Mouse (Mus musculus) CD4-positive, CD25-positive, alpha-beta regulatory T cell, adult 2 months (primary cell): ENCODE data around the gene Cdk9.

Source experiments
- DNase-seq: peaks from one replicate; pipeline ENCODE4 v3.0.0-alpha.2; 2012; ENCODE audit warnings: low read depth, low spot score

Cdk9 gene

DNA sequence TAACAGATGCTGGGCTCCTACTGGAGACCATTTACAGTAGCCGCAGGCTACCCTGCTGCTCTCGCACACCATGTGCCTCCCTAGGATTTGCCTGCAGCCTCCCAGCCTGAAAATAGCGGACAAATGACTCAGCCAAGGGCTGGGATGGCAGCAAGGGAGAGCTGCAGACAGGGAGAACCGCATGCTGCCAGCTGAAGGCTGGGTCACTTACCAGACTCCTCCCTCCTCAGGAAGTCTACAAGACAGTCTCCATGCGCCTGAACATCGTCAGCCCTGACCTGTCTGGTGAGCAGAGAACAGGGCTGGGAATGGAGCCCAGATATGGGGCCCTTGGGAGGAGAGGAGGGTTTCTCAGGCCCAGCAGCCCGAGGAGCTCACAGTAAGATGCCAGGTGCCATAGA lies 32.8 kb downstream of the Cdk9 start:
- DNase-seq: no peak

DNA sequence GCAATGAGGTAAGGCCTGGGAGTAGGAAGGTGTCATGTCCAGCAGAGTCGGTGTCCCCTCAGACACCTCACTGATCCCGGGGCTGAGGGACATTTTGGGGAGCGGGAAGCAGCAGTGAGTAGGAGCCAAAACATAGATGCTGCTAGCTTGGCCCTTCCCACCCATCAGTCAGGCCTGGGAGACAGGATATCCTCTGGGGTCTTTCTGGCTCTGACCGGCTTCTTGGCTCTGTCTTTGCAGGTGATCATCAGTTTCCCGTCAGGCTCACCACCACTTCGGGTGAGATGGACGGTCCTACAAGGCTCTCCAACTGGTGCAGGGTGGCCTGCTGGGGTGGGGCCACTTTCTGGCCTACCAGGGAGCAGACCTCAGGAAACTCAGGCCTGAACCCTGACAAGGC lies 35.2 kb downstream of the Cdk9 start:
- DNase-seq: no peak

DNA sequence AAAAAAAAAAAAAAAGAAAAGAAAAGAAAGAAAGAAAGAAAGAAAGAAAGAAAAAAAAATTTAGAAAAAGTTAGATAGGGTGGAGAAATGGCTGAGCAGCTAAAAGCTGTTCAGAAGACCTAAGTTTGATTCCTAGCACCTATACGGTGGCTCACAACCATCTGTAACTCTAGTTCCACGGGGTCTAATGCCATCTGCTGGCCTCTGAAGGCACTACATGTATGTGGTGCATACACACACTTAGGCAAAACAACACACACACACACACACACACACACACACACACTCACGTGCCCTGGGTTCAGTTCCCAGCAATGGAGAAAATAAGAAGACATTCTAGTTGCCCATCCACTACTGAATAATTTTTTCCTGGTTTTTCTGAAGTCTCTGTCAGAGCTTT lies 36.1 kb downstream of the Cdk9 start:
- DNase-seq: no peak

DNA sequence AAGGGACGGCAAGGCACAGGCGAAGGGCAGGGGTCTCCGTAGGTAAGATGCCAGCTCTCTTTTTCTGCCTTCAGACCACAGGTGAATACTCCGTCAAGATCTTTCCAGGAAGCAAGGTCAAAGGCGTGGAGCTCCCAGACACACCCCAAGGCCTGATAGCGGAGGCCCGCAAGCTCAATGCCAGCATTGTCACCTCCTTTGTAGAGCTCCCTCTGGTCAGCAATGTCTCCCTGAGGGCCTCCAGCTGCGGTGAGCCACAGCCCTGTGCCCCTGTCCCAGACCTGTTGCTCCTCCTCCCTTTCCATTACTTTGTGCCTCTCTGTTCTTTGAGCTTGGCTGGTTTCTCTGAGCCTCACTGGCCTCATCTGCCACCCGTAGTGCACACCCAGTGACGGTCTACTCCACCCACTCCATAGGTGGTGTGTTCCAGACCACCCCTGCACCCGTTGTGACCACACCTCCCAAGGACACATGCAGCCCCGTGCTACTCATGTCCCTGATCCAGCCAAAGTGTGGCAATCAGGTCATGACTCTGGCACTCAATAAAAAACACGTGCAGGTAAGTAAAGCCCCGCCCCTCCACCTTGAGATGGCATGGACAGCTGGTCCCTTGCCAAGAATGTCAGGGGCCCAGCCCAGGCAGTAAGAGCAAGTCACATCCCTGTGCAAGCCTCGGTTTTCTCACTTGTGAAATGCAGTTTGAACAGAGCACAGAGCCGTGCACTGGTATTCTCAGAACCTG lies 39.5 kb downstream of the Cdk9 start:
- no peak for DNase-seq

DNA sequence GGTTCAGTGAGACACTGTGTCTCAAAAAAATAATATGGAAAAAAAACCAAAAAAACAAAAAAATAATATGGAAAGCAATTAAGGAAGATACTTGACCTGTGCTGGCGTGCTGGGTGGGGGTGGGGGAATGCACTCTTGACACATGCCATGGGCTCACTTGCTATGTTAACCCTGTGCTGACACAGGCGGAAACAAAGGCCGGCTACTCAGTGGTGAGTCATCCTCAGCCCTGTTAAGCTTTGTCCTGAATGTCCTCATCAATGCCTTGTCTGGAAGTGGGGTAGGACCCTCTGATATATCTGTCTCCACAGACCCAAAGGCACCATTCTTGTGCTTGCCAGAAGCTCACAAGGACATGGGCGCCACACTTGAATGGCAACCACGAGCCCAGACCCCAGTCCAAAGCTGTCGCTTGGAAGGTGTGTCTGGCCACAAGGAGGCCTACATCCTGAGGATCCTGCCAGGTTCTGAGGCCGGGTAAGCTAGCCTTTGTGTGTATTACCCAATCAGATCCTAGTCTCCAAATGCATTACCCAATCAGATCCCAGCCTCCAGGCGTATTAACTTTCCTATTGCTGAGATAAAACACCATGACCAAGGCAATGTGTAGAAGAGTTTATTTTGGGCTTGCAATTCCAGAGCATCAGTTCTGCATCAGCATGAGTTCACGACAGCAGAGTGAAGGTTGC lies 40.8 kb downstream of the Cdk9 start:
- DNase-seq: no peak

DNA sequence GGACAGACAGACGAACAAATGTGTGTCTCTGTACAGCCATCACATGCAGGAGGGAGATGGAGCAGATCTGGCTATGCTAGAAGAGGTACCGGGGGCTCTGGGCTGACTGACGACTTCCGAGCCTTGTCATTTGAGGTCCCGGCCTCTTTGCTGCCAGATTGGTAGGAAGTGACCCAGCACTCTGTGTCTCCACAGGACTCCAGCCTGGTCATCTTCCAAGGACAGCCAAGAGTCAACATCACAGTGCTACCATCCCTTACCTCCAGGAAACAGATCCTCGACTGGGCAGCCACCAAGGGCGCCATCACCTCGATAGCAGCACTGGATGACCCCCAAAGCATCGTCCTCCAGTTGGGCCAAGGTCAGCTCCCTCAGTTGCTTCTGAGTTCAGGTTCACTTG lies 41.7 kb downstream of the Cdk9 start:
- DNase-seq: no peak

DNA sequence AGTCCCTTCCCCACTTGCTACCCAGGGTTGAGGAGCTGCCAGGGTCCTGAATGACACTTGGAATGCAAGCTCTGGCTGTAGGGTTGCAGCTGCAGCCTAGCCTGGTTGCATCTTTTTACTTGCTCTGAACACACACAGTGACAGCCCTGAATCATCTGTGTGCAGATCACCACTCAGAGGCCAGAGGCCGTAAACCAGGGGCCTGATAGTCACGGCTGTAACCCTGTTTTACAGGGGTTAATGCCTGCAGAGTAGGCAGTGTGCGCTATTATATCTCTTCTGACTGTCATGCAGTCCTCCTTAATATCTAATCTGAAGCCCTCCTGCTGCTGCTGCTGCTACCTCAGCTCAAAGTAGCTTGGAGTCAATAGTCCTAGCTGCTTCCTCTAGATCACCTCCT lies 43.0 kb downstream of the Cdk9 start:
- no peak for DNase-seq

DNA sequence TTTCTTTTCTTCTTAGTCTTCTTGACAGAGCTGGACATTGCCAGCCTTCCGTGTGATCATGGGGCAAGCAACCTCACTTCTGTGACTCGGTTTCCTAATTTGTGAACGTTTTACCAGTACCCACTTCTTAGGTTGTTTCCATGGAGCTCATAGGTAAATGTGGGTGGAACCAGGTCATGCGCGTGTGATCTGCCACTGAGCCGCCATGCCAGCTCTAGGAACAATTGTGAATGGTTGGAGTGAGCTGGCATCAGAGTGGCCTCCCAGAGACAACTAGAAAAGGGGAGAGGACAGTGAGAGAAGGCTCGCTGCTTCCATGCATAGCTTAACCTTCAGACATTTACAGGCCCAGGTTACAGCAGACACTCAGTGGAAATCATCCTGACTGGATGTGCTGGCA lies 44.7 kb downstream of the Cdk9 start:
- no peak for DNase-seq

DNA sequence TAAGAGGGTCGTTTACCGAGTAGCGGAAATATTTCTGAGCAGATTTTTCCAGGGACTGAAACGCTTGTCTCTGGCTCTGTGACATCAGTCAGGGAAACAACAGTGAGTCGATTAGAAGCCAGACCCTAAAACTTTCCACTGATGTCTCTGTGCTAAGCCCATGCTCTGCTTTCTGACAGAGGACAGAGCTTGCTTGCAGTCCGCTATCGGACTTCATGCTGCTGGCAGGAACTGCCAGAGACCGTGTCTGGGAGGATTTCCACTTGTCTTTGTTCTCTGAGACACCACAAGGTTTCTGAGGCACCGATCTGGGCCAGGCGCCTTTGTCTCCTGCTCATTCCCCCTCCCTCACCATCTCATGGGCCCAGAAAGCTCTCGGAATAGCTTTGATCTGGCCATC lies 45.1 kb downstream of the Cdk9 start:
- DNase-seq: no peak

DNA sequence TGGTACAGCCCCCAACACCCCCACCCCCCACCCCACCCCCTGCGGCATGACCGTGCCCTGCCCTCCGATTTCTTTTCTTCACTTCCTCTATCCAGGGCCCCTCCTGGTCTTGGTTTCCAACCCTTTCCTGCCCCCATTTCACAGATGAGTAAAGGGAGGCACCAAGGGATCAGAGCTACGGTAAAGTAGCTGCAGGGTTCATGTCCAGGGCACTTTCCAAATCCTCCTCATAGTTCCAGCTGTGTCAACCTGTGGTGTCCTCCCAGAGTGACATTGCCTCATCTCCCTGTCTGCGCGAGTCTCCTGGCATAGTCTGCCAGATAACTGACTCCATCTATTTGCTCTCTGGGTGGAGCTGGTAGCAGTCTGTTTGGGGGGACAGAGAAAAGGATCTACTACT lies 47.0 kb downstream of the Cdk9 start:
- DNase-seq: no peak

DNA sequence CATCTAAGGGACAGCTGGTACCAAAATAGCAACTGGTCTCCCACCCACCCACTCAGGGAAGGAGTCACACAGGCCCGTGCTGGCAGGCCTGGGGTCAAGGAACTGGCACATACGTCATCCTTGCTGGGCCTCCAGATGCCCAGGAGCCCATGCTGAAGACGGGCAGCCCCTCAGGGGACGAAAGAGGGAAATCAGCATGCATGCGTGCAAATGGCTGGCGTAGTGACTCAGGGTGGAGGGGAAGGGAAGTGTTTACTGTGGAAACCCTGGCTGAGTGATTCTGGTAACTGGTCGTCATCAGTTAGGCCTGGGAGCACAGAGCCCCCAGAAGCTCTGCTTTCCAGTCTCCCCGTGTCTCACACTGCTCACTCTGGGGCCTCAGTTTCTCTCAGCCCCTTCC lies 47.5 kb downstream of the Cdk9 start:
- DNase-seq: no peak

DNA sequence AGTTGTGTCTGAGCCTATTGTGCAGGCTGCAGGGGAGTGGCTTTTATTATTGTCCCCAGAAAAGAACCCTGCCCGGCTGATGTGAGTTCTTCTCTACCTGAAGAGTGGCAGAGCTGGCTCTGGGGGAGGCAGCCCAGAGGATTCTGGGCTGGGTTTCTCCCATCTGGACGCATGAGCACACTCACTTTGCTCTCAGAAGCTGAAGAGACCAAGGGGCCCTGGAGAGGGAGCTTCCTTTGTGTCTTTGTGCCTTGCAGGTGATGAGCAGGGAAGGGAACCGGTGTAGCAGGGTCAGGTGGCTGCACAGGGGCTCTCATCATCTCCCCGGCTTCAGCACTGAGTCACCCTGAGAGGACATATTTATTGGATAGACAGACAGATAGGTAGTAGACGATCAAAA lies 50.6 kb downstream of the Cdk9 start:
- DNase-seq: no peak

DNA sequence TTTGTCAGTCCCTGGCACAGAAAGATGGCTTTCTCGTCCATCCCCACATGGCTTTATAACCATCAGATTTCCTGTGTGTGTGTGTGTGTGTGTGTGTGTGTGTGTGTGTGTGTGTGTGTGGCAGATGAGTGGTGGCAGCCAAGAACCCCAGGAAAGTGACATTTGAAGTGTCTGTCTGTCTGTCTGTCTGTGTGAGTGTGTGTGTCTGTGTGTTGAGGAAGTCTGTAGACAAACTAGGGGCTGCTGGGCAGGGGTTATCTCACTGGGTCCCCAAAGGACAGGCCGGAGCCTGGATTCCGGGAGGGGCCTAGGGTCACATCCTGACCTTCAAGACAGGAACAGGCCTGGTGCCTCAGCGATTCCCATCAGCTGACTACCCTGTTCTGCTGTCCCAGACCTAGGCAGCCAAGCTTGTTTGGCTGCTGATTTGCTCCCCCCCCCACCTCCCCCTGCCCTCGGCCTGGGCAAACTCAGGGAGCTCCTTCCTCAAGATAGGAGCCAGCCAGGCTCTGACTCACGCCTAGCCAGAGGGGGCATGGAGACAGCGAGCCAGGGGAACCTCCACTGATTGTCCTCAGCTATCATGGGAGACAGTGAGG lies 51.3 kb downstream of the Cdk9 start:
- DNase-seq: peak; percentile 13

DNA sequence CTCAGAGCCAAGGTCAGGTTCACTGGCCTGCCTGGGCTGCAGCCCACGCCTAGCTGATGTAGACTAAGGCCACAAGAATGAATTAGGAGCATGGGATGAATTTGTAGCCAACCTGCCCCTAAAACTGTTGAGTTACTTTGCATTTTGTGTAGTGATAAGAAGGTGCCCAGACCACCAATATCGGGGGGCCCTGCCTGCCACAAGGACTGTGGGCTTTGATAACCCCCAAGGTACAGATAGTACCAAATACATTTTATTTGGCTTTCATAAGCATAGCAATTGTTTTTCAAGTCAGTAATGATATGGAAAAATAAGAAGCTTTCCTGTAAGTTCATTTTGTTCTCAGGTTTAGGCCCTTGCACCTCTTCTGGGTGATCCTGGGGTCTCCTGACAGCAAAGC lies 54.0 kb downstream of the Cdk9 start:
- no peak for DNase-seq

DNA sequence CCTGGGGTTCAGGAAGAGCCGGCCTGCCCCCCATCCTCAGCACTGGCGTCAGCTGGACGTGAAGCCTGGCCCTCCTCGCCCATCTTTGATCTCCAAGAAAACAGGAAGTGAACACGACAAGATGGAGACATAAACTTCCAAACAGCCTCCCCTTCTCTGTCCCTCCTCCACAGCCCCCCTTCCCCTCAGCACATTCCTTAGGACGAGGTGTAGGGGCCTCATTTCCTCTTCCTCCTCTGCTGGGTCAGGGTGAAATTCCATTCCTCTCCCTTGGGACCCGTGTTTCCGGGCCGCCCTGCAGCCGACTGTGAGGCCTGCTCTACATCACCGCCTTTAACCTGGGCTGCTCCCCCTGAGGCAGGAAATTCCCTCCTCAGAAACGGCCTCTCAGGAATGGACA lies 57.0 kb downstream of the Cdk9 start:
- DNase-seq: no peak
